Mouse (Mus musculus): ENCODE results near the gene Zfp683. TPM values are rescaled to one million over a fixed set of nuclear protein-coding genes. Genes with fewer than 3 reads are reported as not detected.

Zfp683 gene
- polyA plus RNA-seq, 1 experiment from 2014 or later = not detected

GRCm38 (mm10) chr4:134060135-134060865 is 6.7 kb downstream of the Zfp683 start, which contains the start of gene Crybg2:
Gene Crybg2 (plus strand): TSS chr4:134060815.
- Histone ChIP-seq H3K4me3 (no peak within 1 kb of the TSS; the same call in 1 of the 2 replicates), H3K4me1 (peaks cover 31% of the 10 kb centered on the region), H3K36me3 (no peaks in the 10 kb centered on the region), H3K27ac (no peak within 1 kb of the TSS), H3K9me3 (replicated peaks) (no peaks in the 10 kb centered on the region), H3K27me3 (ENCODE audit: low read depth, poor library complexity, severe bottlenecking) (peaks cover 60% of the 10 kb centered on the region)
- no peak for DNase-seq (ENCODE audit: low spot score)
- WGBS = 38% methylated on average over 28 of the region's 28 CpGs

GRCm38 (mm10) chr4:134061166-134061830 is 7.7 kb downstream of the Zfp683 start:
- Histone ChIP-seq H3K36me3 (no peaks in the 10 kb centered on the region), H3K9me3 (replicated peaks) (no peaks in the 10 kb centered on the region), H3K4me3 (no peak overlapping the region), H3K27me3 (ENCODE audit: low read depth, poor library complexity, severe bottlenecking) (peaks cover 70% of the 10 kb centered on the region), H3K27ac (no peak overlapping the region), H3K4me1 (peaks cover 36% of the 10 kb centered on the region)
- 57% methylated on average over 18 of the region's 18 CpGs for WGBS
- no peak for DNase-seq (ENCODE audit: low spot score)

DNA sequence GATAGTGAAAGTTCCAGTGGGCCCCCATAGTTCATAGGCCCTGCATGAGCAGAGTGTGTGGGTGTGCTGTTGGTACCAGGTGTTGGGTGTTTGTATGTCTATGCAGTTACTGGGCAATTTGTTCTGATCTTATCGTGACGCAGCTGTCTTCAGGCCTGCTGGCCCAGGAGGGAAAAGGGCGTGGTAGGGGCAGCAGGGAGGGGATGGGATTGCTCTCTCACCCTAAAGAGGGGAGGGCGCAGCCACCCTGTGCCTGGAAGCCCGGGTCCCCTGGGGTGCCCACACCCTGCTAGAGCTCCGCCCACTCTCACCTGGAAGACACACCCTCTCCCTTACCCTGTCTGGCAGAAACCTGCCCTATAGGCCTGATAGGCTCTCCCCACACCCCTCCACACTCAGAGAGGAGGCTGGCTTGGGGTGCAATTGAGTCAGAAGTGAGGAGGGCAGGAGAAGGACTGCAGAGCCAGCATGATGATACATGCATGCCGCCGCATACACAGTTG is 8.4 kb downstream of the Zfp683 start:
- H3K9me3 ChIP-seq (replicated peaks) = no peaks in the 10 kb centered on the region
- H3K4me3 ChIP-seq = no peak overlapping the region
- no peaks in the 10 kb centered on the region for H3K36me3 ChIP-seq
- WGBS = 39% methylated on average over 8 of the region's 8 CpGs
- no peak overlapping the region for H3K27ac ChIP-seq
- H3K4me1 ChIP-seq = peaks cover 36% of the 10 kb centered on the region
- DNase-seq (ENCODE audit: low spot score) = no peak
- peaks cover 77% of the 10 kb centered on the region for H3K27me3 ChIP-seq (ENCODE audit: low read depth, poor library complexity, severe bottlenecking)

- no peaks in the 10 kb centered on the region for H3K36me3 ChIP-seq
- DNase-seq (ENCODE audit: low spot score) = no peak
- H3K4me1 ChIP-seq = peaks cover 36% of the 10 kb centered on the region
- no peak overlapping the region for H3K27ac ChIP-seq
- WGBS = 65% methylated on average over 8 of the region's 8 CpGs
- H3K27me3 ChIP-seq (ENCODE audit: low read depth, poor library complexity, severe bottlenecking) = peaks cover 83% of the 10 kb centered on the region
- no peaks in the 10 kb centered on the region for H3K9me3 ChIP-seq (replicated peaks)
- H3K4me3 ChIP-seq = no peak overlapping the region
Measured at GRCm38 (mm10) chr4:134062561-134062960, 8.9 kb downstream of the Zfp683 start.

GRCm38 (mm10) chr4:134065431-134066004 is 11.9 kb downstream of the Zfp683 start:
- no peak overlapping the region for H3K27ac ChIP-seq
- H3K27me3 ChIP-seq (ENCODE audit: low read depth, poor library complexity, severe bottlenecking) = peaks cover 62% of the 10 kb centered on the region
- H3K4me1 ChIP-seq = peaks cover 19% of the 10 kb centered on the region
- WGBS = 17% methylated on average over 23 of the region's 23 CpGs
- H3K9me3 ChIP-seq (replicated peaks) = no peaks in the 10 kb centered on the region
- no peaks in the 10 kb centered on the region for H3K36me3 ChIP-seq
- no peak for DNase-seq (ENCODE audit: low spot score)
- H3K4me3 ChIP-seq = peak overlapping the region; percentile 11; the same call in 1 of the 2 replicates

DNA sequence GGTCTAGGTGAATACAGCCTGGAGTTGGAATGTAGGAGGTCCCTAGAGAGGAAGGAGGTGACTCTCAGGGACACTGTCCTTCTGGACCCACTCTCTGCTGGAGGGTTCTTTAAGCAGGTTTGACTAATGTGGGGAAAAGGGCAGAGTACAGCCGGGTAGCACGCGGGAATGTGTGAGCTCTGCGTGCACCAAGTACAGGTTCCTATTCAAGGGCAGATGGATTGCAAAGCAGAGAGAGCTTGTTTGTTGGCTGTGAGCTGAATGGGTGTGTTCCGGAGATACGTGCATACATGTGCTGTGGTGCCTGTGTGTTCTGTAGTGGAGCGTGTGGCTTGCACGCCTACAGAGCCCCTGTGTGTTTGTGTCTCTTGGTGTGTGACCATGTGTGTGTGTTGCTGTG is 13.7 kb downstream of the Zfp683 start:
- no peak overlapping the region for H3K4me3 ChIP-seq
- H3K36me3 ChIP-seq = no peaks in the 10 kb centered on the region
- peaks cover 10% of the 10 kb centered on the region; the same call in 1 of the 2 replicates for H3K4me1 ChIP-seq
- DNase-seq (ENCODE audit: low spot score) = no peak
- H3K27ac ChIP-seq = no peak overlapping the region
- H3K9me3 ChIP-seq (replicated peaks) = no peaks in the 10 kb centered on the region
- 96% methylated on average over 8 of the region's 8 CpGs for WGBS
- peaks cover 44% of the 10 kb centered on the region for H3K27me3 ChIP-seq (ENCODE audit: low read depth, poor library complexity, severe bottlenecking)

- Histone ChIP-seq H3K27me3 (ENCODE audit: low read depth, poor library complexity, severe bottlenecking) (peaks cover 38% of the 10 kb centered on the region), H3K4me1 (peaks cover 9% of the 10 kb centered on the region; the same call in 1 of the 2 replicates), H3K36me3 (no peaks in the 10 kb centered on the region), H3K27ac (no peak overlapping the region), H3K9me3 (replicated peaks) (no peaks in the 10 kb centered on the region), H3K4me3 (no peak overlapping the region)
- 88% methylated on average over 7 of the region's 7 CpGs for WGBS
- DNase-seq (ENCODE audit: low spot score) = no peak
Measured at GRCm38 (mm10) chr4:134067833-134068544, 14.4 kb downstream of the Zfp683 start.

DNA sequence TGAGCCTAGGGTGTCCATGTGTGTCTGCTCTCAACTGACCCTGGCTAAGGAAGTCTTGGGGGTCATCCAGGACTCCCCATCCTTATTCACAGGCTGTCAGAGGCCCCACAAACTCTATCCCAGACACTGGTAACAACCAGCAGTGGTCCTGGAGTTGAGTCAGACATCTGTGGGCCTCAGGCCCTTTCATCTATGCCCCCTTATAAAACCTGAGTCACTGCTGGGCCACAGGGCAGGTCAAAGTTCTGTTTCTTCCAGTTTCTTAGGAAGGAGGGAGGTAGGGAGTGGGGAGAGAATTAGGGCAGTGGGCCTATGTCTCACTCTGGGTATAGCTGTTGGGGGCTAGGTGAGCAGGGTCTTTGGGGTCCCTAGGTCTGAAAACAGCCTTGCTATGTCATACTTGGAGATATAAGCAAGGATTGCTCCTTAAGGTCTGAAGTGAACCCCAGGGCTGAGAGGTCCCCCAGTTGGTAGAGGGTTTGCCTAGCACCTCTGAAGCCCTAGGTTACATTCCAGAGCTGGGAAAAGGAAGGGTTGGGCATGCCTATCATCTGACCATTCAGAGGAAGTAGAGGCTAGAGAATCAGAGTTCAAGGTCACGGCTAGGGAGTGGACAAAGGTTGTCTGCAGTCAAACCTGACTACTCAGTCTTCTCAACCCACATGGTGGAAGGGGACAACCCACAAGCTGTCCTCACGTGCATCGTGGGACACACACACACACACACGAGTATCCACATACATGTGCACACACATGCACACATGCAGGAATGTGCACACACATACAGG is 15.3 kb downstream of the Zfp683 start:
- Histone ChIP-seq H3K4me1 (peaks cover 7% of the 10 kb centered on the region; the same call in 1 of the 2 replicates), H3K9me3 (replicated peaks) (no peaks in the 10 kb centered on the region), H3K36me3 (no peaks in the 10 kb centered on the region), H3K27ac (no peak overlapping the region), H3K4me3 (no peak overlapping the region), H3K27me3 (ENCODE audit: low read depth, poor library complexity, severe bottlenecking) (peaks cover 36% of the 10 kb centered on the region)
- WGBS = 87% methylated on average over 4 of the region's 4 CpGs
- no peak for DNase-seq (ENCODE audit: low spot score)

GRCm38 (mm10) chr4:134078694-134079093 is 25.1 kb downstream of the Zfp683 start:
- H3K4me3 ChIP-seq = no peak overlapping the region
- peaks cover 23% of the 10 kb centered on the region for H3K4me1 ChIP-seq
- peaks cover 20% of the 10 kb centered on the region for H3K27me3 ChIP-seq (ENCODE audit: low read depth, poor library complexity, severe bottlenecking)
- peak; percentile 60 for DNase-seq (ENCODE audit: low spot score)
- H3K27ac ChIP-seq = 0 out of 2 replicates have a peak overlapping the region, but pooled peaks have one; percentile 4
- WGBS = 26% methylated on average over 3 of the region's 3 CpGs
- no peaks in the 10 kb centered on the region for H3K36me3 ChIP-seq
- H3K9me3 ChIP-seq (replicated peaks) = no peaks in the 10 kb centered on the region

GRCm38 (mm10) chr4:134080674-134081073 is 27.0 kb downstream of the Zfp683 start:
- Histone ChIP-seq H3K36me3 (no peaks in the 10 kb centered on the region), H3K4me1 (peaks cover 23% of the 10 kb centered on the region), H3K4me3 (no peak overlapping the region), H3K9me3 (replicated peaks) (no peaks in the 10 kb centered on the region), H3K27me3 (ENCODE audit: low read depth, poor library complexity, severe bottlenecking) (peaks cover 20% of the 10 kb centered on the region), H3K27ac (no peak overlapping the region)
- WGBS = 72% methylated on average over 4 of the region's 4 CpGs
- DNase-seq (ENCODE audit: low spot score) = no peak

DNA sequence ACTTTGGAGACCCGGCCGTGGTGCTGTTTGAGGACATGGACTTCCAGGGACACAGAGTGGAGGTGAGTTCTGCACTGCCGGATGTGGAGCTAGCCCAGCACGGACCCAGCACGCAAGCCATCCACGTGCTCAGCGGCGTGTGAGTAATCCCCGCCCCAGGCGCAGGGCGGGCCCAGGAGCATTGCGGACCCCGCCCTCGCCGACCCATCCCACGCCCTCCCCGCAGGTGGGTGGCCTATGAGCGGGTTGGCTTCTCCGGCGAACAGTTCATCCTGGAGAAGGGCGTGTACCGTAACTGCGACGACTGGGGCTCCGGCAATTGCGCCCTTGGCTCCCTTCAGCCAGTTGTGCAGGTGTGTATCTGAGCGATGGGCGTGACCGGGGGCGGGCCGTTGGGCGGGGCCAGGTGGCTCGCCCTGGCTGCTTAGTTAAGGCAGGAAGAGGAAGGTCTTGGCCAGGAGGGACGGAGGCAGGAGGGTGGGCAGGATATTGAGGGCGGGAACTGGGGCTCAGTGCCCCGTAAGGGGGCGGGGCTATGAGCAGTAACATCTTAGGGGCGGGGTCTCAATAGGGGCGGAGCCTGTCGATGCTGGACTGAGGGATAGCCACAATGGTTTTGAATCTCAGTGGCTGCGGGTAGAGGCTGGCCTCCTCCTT is 28.2 kb downstream of the Zfp683 start:
- Histone ChIP-seq H3K9me3 (replicated peaks) (no peaks in the 10 kb centered on the region), H3K27me3 (ENCODE audit: low read depth, poor library complexity, severe bottlenecking) (peaks cover 20% of the 10 kb centered on the region), H3K4me1 (peaks cover 23% of the 10 kb centered on the region), H3K27ac (peak overlapping the region; percentile 8; the same call in 1 of the 2 replicates), H3K36me3 (no peaks in the 10 kb centered on the region), H3K4me3 (peak overlapping the region; percentile 56)
- DNase-seq (ENCODE audit: low spot score) = peak; percentile 87
- WGBS = under 1% methylated on average over 41 of the region's 41 CpGs
